Mouse (Mus musculus): Measurements from ENCODE around the gene Abhd8. TPM values are rescaled to one million over a fixed set of nuclear protein-coding genes. Genes with fewer than 3 reads are reported as not detected.

Abhd8 gene
- polyA plus RNA-seq, 1 experiment from 2014 or later: 30.0 TPM

DNA sequence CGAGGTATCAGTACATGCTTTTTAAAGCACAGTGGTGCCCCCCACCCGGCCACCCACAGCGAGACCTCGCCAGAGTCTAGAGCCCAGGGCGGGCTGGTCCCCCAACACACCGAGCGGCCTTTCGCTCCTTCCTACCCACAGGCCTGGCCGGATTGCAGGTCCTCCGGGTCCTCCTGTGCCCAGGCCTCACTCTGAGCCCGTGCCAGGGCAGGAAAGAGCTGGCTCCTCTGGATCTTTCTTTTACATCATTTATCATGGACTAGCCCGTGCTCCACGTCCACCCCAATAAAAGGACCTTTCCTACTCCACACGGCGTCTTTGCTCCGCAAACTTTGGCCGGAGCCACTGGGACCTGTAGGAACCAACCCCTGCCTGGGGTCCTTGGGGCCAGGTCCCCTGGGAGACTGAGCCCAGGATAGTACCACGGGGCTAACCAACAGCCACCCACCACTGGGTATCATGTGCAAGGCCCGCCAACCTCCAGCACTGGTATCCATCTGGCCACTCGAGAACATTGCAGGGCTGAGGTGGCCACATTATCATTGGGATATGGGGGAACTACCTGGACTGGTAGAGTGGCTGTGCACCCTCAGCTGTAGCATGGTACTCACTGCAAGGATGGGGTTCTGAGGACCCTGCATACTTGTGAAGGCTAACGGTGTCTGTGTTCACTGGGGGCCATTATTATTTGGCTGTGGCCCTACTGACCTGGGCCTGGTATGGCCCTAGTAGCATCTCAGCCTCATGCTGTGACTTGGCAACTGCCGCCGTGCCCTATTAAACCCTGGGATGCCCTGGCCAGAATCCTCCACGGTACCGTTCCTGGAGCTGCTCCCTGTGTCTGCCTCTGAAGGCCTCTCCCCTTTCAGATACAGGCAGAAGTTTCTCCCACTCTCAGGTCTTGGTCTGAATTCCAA lies 11.6 kb upstream of the Abhd8 start:
- no peaks in the 10 kb centered on the region for H3K9me3 ChIP-seq (ENCODE audit: control insufficient read depth, low read depth, low read length)
- no peak overlapping the region for H3K9ac ChIP-seq (replicated peaks; ENCODE audit: low read depth, low read length)
- H3K4me3 ChIP-seq (ENCODE audit: low read depth, low read length): no peak overlapping the region
- H3K36me3 ChIP-seq (ENCODE audit: control insufficient read depth, insufficient read depth, low read length): peaks cover 43% of the 10 kb centered on the region
- no peaks in the 10 kb centered on the region for H3K27me3 ChIP-seq (ENCODE audit: control insufficient read depth, insufficient read depth, low read length)
- H3K4me2 ChIP-seq (replicated peaks; ENCODE audit: low read depth, low read length): no peak overlapping the region
- WGBS: 89% methylated on average over 25 of the region's 25 CpGs
- H3K4me1 ChIP-seq (ENCODE audit: control insufficient read depth, insufficient read depth, low read length): peaks cover 5% of the 10 kb centered on the region
- H3K27ac ChIP-seq (ENCODE audit: low read length): no peak overlapping the region
- no peak for ATAC-seq (ENCODE audit: insufficient number of reproducible peaks, insufficient read depth, low FRiP score, low read depth)

GRCm38 (mm10) chr8:71474344-71474743 lies 10.9 kb upstream of the Abhd8 start:
- ATAC-seq (ENCODE audit: insufficient number of reproducible peaks, insufficient read depth, low FRiP score, low read depth): no peak
- Histone ChIP-seq H3K4me1 (ENCODE audit: control insufficient read depth, insufficient read depth, low read length) (peaks cover 9% of the 10 kb centered on the region), H3K27ac (ENCODE audit: low read length) (no peak overlapping the region), H3K9me3 (ENCODE audit: control insufficient read depth, low read depth, low read length) (no peaks in the 10 kb centered on the region), H3K36me3 (ENCODE audit: control insufficient read depth, insufficient read depth, low read length) (peaks cover 41% of the 10 kb centered on the region), H3K9ac (replicated peaks; ENCODE audit: low read depth, low read length) (no peak overlapping the region), H3K4me2 (replicated peaks; ENCODE audit: low read depth, low read length) (no peak overlapping the region), H3K4me3 (ENCODE audit: low read depth, low read length) (no peak overlapping the region), H3K27me3 (ENCODE audit: control insufficient read depth, insufficient read depth, low read length) (no peaks in the 10 kb centered on the region)
- 89% methylated on average over 18 of the region's 18 CpGs for WGBS

DNA sequence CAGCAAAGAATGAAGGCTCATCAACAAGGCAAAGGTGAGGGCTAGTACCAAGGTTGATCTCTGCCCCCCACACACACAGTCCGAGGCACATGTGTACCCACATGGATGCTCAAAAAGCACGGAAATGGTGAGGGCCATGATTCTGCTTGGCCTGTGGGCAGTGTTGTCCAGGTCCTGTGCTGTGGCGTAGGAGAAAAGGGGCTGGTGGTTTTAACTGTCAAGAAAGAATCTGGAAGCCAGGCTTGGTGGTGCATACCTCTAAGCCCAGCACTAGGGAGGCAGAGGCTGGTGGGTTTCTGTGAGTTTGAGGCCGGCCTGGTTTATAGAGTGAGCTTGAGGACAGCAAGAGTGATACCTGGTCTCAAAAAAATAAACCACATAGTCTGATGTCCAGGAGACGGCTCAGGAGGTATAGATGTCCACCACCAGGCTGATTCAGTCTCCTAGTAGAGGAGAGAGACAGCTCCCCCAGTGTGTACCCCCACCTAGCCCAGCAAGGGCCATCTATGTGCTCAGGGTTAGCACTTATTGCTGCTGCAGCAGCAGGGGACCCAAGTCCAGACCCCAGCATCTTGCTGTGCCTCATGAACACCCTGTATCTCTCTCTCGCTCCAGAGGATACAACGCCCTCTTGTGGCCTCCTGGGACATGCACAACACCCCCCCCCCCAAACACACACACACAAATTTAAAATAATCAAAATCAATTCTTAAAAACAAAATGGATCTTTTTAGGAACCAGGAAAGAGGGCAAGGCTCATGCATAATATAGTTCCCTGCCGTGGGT lies 9.3 kb upstream of the Abhd8 start:
- no peak overlapping the region for H3K4me2 ChIP-seq (replicated peaks; ENCODE audit: low read depth, low read length)
- no peak overlapping the region for H3K9ac ChIP-seq (replicated peaks; ENCODE audit: low read depth, low read length)
- peaks cover 38% of the 10 kb centered on the region for H3K36me3 ChIP-seq (ENCODE audit: control insufficient read depth, insufficient read depth, low read length)
- WGBS: 88% methylated on average over 8 of the region's 8 CpGs
- peaks cover 9% of the 10 kb centered on the region for H3K4me1 ChIP-seq (ENCODE audit: control insufficient read depth, insufficient read depth, low read length)
- no peak overlapping the region for H3K27ac ChIP-seq (ENCODE audit: low read length)
- no peaks in the 10 kb centered on the region for H3K27me3 ChIP-seq (ENCODE audit: control insufficient read depth, insufficient read depth, low read length)
- H3K4me3 ChIP-seq (ENCODE audit: low read depth, low read length): no peak overlapping the region
- no peaks in the 10 kb centered on the region for H3K9me3 ChIP-seq (ENCODE audit: control insufficient read depth, low read depth, low read length)
- no peak for ATAC-seq (ENCODE audit: insufficient number of reproducible peaks, insufficient read depth, low FRiP score, low read depth)

DNA sequence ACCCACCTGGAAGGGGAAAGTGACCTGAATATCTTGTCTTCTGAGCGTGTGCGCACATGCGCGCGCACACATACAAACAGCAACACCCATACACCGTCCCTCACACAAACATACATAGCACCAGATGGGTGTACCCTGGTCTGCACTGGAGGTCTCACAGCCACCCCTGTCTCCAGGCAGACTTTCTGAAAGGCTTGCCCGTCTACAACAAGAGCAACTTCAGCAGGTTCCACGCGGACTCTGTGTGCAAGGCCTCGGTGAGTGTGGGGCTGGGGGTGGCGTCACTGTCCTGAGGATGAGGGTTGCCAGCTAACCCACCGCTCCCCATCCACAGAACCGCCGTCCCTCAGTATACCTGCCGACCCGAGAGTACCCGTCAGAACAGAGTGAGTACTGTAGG lies 8.4 kb upstream of the Abhd8 start:
- WGBS: 95% methylated on average over 17 of the region's 17 CpGs
- Histone ChIP-seq H3K9ac (replicated peaks; ENCODE audit: low read depth, low read length) (no peak overlapping the region), H3K27ac (ENCODE audit: low read length) (no peak overlapping the region), H3K27me3 (ENCODE audit: control insufficient read depth, insufficient read depth, low read length) (no peaks in the 10 kb centered on the region), H3K4me1 (ENCODE audit: control insufficient read depth, insufficient read depth, low read length) (peaks cover 9% of the 10 kb centered on the region), H3K4me3 (ENCODE audit: low read depth, low read length) (no peak overlapping the region), H3K4me2 (replicated peaks; ENCODE audit: low read depth, low read length) (no peak overlapping the region), H3K9me3 (ENCODE audit: control insufficient read depth, low read depth, low read length) (no peaks in the 10 kb centered on the region), H3K36me3 (ENCODE audit: control insufficient read depth, insufficient read depth, low read length) (peaks cover 38% of the 10 kb centered on the region)
- no peak for ATAC-seq (ENCODE audit: insufficient number of reproducible peaks, insufficient read depth, low FRiP score, low read depth)

DNA sequence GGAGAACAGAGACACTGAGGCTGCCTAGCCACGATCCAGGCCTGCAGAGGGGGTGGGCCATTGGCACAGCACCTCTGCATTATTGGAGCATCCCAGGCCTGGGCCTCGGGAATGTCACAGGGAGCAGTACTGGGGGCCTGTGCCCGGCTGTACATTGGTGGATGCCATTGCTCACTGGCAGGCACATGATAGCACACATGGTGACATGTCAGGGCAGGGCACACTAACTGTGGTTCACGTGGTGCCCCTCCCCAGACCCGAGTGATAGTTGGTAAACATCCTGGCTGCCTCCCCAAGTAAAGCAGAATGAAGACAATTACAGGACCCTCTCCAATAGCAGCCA lies 7.4 kb upstream of the Abhd8 start:
- ATAC-seq (ENCODE audit: insufficient number of reproducible peaks, insufficient read depth, low FRiP score, low read depth): no peak
- 78% methylated on average over 5 of the region's 5 CpGs for WGBS
- Histone ChIP-seq H3K27ac (ENCODE audit: low read length) (no peak overlapping the region), H3K4me1 (ENCODE audit: control insufficient read depth, insufficient read depth, low read length) (peaks cover 9% of the 10 kb centered on the region), H3K9me3 (ENCODE audit: control insufficient read depth, low read depth, low read length) (no peaks in the 10 kb centered on the region), H3K4me3 (ENCODE audit: low read depth, low read length) (no peak overlapping the region), H3K9ac (replicated peaks; ENCODE audit: low read depth, low read length) (no peak overlapping the region), H3K27me3 (ENCODE audit: control insufficient read depth, insufficient read depth, low read length) (no peaks in the 10 kb centered on the region), H3K36me3 (ENCODE audit: control insufficient read depth, insufficient read depth, low read length) (peaks cover 38% of the 10 kb centered on the region), H3K4me2 (replicated peaks; ENCODE audit: low read depth, low read length) (no peak overlapping the region)

DNA sequence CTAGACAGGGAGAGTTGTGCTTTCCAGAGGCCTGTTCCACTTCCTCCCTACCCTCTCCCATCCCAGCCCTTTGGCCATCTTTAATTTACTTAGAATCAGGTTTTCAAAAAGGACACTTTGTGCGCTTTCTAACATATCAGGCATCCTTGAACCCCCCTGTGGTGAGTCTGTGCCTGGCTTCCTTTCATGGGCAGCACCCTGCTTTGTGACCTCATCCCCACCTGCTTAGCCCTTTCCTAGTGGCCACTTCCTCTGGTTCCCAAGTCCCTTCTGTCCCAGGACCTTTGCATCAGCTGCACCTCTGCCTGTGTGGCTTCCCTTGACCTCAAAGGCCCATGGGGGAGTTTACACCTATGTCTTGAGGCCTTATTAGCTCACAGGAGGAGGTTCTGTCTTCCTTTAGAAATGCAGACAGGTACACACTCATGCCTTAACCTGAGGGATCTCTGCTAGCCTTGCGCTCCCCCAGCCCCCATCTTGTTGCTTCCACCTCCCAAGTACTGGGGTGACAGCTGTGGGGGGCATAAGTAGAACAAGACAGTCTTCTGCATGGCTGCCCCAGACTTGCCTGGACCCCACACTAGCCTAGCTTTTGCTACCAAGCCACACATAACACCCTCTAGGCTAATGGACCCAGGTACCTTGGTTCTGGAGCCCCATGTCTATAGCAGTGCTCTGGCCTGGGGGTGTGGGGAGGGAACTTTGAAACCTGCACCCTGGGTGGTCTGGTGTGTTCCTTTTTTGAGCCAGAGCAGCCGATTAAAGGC lies 6.9 kb upstream of the Abhd8 start:
- Histone ChIP-seq H3K4me3 (ENCODE audit: low read depth, low read length) (peak overlapping the region; percentile 80), H3K27me3 (ENCODE audit: control insufficient read depth, insufficient read depth, low read length) (no peaks in the 10 kb centered on the region), H3K4me1 (ENCODE audit: control insufficient read depth, insufficient read depth, low read length) (peaks cover 14% of the 10 kb centered on the region), H3K36me3 (ENCODE audit: control insufficient read depth, insufficient read depth, low read length) (peaks cover 38% of the 10 kb centered on the region), H3K27ac (ENCODE audit: low read length) (no peak overlapping the region), H3K4me2 (replicated peaks; ENCODE audit: low read depth, low read length) (peak overlapping the region; percentile 94), H3K9me3 (ENCODE audit: control insufficient read depth, low read depth, low read length) (no peaks in the 10 kb centered on the region), H3K9ac (replicated peaks; ENCODE audit: low read depth, low read length) (peak overlapping the region; percentile 72)
- 82% methylated on average over 3 of the region's 3 CpGs for WGBS
- no peak for ATAC-seq (ENCODE audit: insufficient number of reproducible peaks, insufficient read depth, low FRiP score, low read depth)

GRCm38 (mm10) chr8:71469411-71469810 lies 6.0 kb upstream of the Abhd8 start:
- ATAC-seq (ENCODE audit: insufficient number of reproducible peaks, insufficient read depth, low FRiP score, low read depth): 0 out of 2 replicates have a peak, but pooled peaks have one; percentile 10
- H3K9me3 ChIP-seq (ENCODE audit: control insufficient read depth, low read depth, low read length): no peaks in the 10 kb centered on the region
- peak overlapping the region; percentile 72 for H3K9ac ChIP-seq (replicated peaks; ENCODE audit: low read depth, low read length)
- peak overlapping the region; percentile 58; the same call in 1 of the 2 replicates for H3K27ac ChIP-seq (ENCODE audit: low read length)
- peaks cover 29% of the 10 kb centered on the region for H3K36me3 ChIP-seq (ENCODE audit: control insufficient read depth, insufficient read depth, low read length)
- H3K4me3 ChIP-seq (ENCODE audit: low read depth, low read length): peak overlapping the region; percentile 80
- WGBS: 1% methylated on average over 21 of the region's 24 CpGs
- H3K27me3 ChIP-seq (ENCODE audit: control insufficient read depth, insufficient read depth, low read length): no peaks in the 10 kb centered on the region
- peak overlapping the region; percentile 94 for H3K4me2 ChIP-seq (replicated peaks; ENCODE audit: low read depth, low read length)
- peaks cover 15% of the 10 kb centered on the region for H3K4me1 ChIP-seq (ENCODE audit: control insufficient read depth, insufficient read depth, low read length)

DNA sequence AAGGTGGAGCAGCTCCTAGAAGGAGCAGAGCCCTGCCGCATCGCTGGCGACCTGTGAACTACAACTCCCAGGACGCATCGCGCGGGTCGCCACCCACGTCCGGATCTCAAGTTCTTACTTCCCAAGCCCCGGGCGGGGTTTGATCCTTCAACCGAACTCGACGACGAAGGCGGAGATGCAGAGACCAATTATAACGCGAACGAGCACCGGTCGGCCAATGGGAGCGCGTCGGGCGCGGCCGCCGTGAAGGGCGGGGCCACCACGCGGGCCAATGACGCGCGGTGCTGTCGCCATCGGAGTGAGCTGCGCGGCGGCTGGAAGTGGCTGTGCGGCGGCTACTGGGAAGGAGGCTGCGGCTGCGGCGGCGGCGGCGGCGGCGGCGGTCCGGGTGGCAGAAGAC lies 5.5 kb upstream of the Abhd8 start, which contains the start of gene Dda1:
TSS of gene Dda1 (plus strand) at position 284 of the 400 bp plus-strand sequence.
- no peaks in the 10 kb centered on the region for H3K9me3 ChIP-seq (ENCODE audit: control insufficient read depth, low read depth, low read length)
- WGBS: under 1% methylated on average over 38 of the region's 52 CpGs
- peak within 1 kb of the TSS; percentile 58; the same call in 1 of the 2 replicates for H3K27ac ChIP-seq (ENCODE audit: low read length)
- H3K9ac ChIP-seq (replicated peaks; ENCODE audit: low read depth, low read length): peak within 1 kb of the TSS; percentile 72
- peak within 1 kb of the TSS; percentile 94 for H3K4me2 ChIP-seq (replicated peaks; ENCODE audit: low read depth, low read length)
- H3K27me3 ChIP-seq (ENCODE audit: control insufficient read depth, insufficient read depth, low read length): no peaks in the 10 kb centered on the region
- H3K4me1 ChIP-seq (ENCODE audit: control insufficient read depth, insufficient read depth, low read length): peaks cover 16% of the 10 kb centered on the region
- H3K36me3 ChIP-seq (ENCODE audit: control insufficient read depth, insufficient read depth, low read length): peaks cover 24% of the 10 kb centered on the region
- peak within 1 kb of the TSS; percentile 80 for H3K4me3 ChIP-seq (ENCODE audit: low read depth, low read length)
- peak; percentile 86 for ATAC-seq (ENCODE audit: insufficient number of reproducible peaks, insufficient read depth, low FRiP score, low read depth)
